Mouse (Mus musculus) limb, embryonic 15.5 days (tissue): ENCODE measurements around the gene Rdh9. TPM values are rescaled to one million over a fixed set of nuclear protein-coding genes. Genes with fewer than 3 reads are reported as not detected.
"Not testable (repeated sequence)": the region's sequence is repeated elsewhere in the genome, so short reads cannot be mapped to it uniquely, and the experiment has no call there.

Experiments
- ATAC-seq: fragments of 200-750 bp; cut with Nextera tagmentation; 2 replicates; pipeline ENCODE4 v1.8.0; 2017; ENCODE audit warnings: low read depth, moderate TSS enrichment; ENCODE audit not compliant: insufficient number of reproducible peaks, low FRiP score, low TSS enrichment
- H3K27ac ChIP-seq: fragments of 300-500 bp; sonication (generic); 2 replicates; pipeline ENCODE4 v1.5.1; 2015; ENCODE audit warnings: moderate library complexity, mild to moderate bottlenecking, inconsistent platforms
- H3K27me3 ChIP-seq: fragments of 300-500 bp; sonication (generic); 2 replicates; pipeline ENCODE4 v1.6.1; 2015; ENCODE audit warnings: inconsistent platforms
- H3K36me3 ChIP-seq: fragments of 300-500 bp; sonication (generic); 2 replicates; pipeline ENCODE4 v1.6.1; 2015; ENCODE audit warnings: inconsistent platforms
- H3K4me1 ChIP-seq: fragments of 300-500 bp; sonication (generic); 2 replicates; pipeline ENCODE4 v1.6.1; 2015; ENCODE audit warnings: inconsistent platforms
- H3K4me2 ChIP-seq: fragments of 300-500 bp; sonication (generic); 2 replicates; pipeline ENCODE4 v1.6.1; 2015; ENCODE audit warnings: mild to moderate bottlenecking, inconsistent platforms
- H3K4me3 ChIP-seq: fragments of 300-500 bp; sonication (generic); 2 replicates; pipeline ENCODE4 v1.5.1; 2015; ENCODE audit warnings: mild to moderate bottlenecking, inconsistent platforms
- H3K9ac ChIP-seq: fragments of 300-500 bp; sonication (generic); 2 replicates; pipeline ENCODE4 v1.6.1; 2015; ENCODE audit warnings: inconsistent platforms
- H3K9me3 ChIP-seq: fragments of 300-500 bp; sonication (generic); 2 replicates; pipeline ENCODE4 v1.6.1; 2016; ENCODE audit warnings: inconsistent platforms
- WGBS: fragments of 180-500 bp; shearing (Covaris S2); methylation state at CpG from one replicate; pipeline ENCODE4 v1.1.7; 2015; 5-methylcytosine and 5-hydroxymethylcytosine counted together
- polyA plus RNA-seq: library from polyadenylated mRNA; unstranded; fragments of >200 nt; fragmentation: Nextera tagmentation; extraction: Ambion mirVana; gene quantifications from 2 replicates; pipeline ENCODE4 v1.2.1, GENCODE M21; 2015

Gene Rdh9
- polyA plus RNA-seq, 1 experiment from 2014 or later = not detected

DNA sequence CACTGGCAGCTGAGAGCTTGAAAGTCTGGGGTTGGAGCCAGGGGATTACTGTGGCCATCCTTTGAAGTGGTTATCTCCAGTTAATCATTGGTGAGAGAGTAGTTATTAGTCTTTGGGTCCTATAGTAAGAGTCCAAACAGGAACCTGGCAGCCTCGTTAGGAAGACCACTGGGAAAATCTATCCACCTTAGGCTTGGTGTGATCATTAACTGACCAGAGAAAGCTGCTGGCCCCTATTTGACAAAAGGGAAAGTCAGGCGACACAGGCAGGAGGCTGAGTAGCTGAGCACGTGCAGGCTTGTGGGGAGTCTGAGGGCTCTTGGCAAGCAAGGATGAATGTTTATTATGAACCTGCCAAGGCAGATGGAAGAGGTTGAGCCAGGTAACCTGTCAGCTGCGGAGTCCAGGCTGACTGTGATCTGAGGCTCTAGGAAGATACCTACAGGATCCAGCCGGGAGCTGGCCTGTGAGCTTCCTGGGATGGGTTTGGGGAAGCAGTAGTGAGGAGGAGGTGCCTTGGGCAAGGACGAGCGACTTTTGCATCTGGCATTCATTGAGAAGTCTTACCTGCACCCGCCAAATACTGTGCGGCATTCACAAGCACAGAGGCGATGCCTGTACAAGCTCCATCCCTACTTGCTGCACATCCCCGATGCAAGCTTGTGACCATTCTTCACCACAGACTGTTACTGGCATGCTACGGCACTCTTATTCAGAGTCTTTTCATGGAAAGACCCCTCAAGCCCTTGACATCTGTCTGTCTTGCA lies 12.1 kb upstream of the Rdh9 start:
- H3K4me1 ChIP-seq = no peaks in the 10 kb centered on the region
- H3K4me2 ChIP-seq = no peak overlapping the region
- no peaks in the 10 kb centered on the region for H3K9me3 ChIP-seq
- H3K27ac ChIP-seq = no peak overlapping the region
- no peaks in the 10 kb centered on the region for H3K36me3 ChIP-seq
- H3K9ac ChIP-seq = no peak overlapping the region
- H3K27me3 ChIP-seq = no peaks in the 10 kb centered on the region
- ATAC-seq = no peak
- WGBS = 55% methylated on average over 12 of the region's 12 CpGs
- H3K4me3 ChIP-seq = no peak overlapping the region

DNA sequence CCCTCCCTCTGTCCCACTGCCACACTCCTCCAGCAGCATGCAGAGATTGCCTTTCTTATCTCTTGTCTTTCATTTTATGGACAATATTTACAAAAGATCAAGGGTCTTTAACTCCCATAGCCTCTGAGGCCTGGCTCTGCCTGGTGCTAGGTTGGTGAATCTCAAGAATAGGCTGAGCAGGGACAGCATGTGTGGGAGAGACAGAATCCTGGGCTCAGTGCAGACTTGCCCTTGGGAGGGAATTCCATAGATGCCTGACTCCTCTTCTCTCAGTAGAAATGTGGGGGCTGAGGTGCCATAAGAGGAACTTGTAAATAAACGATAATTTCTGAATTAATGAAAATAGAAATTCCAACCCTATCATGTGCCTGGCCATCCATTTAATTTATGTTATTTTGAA lies 9.6 kb upstream of the Rdh9 start:
- Histone ChIP-seq H3K4me2 (no peak overlapping the region), H3K4me3 (no peak overlapping the region), H3K9me3 (no peaks in the 10 kb centered on the region), H3K4me1 (no peaks in the 10 kb centered on the region), H3K9ac (no peak overlapping the region), H3K27ac (no peak overlapping the region), H3K36me3 (no peaks in the 10 kb centered on the region), H3K27me3 (no peaks in the 10 kb centered on the region)
- no peak for ATAC-seq
- WGBS = 66% methylated on average over 1 of the region's 1 CpGs

DNA sequence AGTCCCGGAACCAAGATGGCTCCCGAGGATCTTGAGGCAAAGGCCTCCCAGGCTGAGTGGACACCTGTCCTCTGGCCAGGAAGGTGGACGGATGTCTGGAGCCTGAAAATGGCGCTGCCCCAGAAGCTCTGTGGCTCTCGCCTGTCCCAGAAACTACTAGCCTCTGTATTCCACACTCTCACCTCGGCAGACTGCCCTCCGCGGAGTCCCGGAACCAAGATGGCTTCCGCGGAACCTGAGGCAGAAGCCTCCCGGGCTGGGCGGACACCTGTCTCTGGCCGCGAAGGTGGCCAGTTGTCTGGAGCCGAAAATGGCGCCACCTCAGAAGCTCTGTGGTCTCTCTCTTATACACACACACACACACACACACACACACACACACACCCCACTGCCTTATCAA lies 6.1 kb downstream of the Rdh9 start:
- H3K9ac ChIP-seq, H3K36me3 ChIP-seq, ATAC-seq, H3K4me3 ChIP-seq, H3K4me1 ChIP-seq, H3K27me3 ChIP-seq, H3K27ac ChIP-seq, H3K9me3 ChIP-seq, H3K4me2 ChIP-seq: not testable (repeated sequence)
- 98% methylated on average over 17 of the region's 17 CpGs for WGBS

DNA sequence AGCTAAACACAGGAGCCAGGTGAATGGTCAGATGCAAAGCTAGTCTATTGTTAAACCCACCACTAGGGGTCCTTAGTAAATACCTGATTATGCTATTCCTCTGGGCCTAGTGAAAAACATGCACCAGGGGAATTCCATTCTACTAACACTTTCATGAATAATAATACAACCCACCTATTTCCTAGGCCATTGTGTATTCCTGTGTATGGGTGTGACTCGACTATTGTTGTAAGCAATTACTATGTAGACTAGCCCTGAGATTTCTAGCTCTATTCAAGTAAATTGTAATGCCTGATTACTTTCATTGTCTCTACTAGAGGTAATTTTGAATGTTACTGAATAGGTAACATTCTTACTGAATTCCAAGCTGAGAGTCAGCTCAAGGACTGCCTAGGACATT lies 9.2 kb downstream of the Rdh9 start:
- not testable (repeated sequence) for H3K4me3 ChIP-seq, H3K9me3 ChIP-seq, ATAC-seq, H3K27me3 ChIP-seq, H3K4me1 ChIP-seq, H3K4me2 ChIP-seq, H3K36me3 ChIP-seq, H3K9ac ChIP-seq, H3K27ac ChIP-seq
- 88% methylated on average over 1 of the region's 1 CpGs for WGBS

DNA sequence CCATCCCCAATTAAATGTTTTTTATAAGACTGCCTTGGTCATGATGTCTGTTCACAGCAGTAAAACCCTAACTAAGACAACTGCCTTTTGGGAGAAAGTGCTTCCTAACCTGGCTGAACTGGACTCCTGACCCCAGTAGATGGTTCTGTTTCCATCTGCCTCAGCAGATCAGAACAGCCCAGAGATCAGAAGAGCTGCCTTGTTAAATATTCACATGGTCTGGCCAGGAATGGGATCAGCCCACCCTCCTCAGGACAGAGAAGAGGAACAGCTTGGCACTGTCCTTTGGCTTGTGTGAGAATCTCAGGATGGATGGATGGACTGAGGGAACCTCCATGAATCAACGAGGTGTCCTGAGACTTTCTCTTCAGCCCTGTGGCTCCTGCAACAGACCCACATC lies 23.1 kb downstream of the Rdh9 start:
- ATAC-seq = no peak
- Histone ChIP-seq H3K27me3 (no peaks in the 10 kb centered on the region), H3K4me2 (no peak overlapping the region), H3K36me3 (no peaks in the 10 kb centered on the region), H3K9me3 (no peaks in the 10 kb centered on the region), H3K4me1 (no peaks in the 10 kb centered on the region), H3K27ac (no peak overlapping the region), H3K4me3 (no peak overlapping the region), H3K9ac (no peak overlapping the region)
- 71% methylated on average over 1 of the region's 1 CpGs for WGBS

DNA sequence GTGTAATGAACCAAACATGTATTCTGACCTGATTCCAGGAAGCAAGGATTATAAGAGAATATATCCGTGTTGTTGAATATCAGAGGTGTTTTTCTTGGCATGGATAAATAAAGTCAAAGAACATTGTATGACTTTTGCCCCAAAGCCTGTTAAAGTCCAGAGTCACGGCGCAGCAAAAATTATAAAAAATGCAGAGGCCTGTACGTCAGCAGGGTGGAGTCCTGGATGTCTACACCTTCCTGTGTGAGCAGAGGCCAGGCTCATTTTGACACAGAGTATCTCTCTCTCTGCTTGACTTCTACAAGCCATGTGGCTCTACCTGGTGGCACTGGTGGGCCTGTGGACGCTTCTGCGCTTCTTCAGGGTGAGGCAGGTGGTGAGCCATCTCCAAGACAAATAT lies 24.7 kb downstream of the Rdh9 start, which contains the start of gene Rdh16:
Gene Rdh16, plus strand, starts transcription at position 262 of the 400 bp plus-strand sequence.
- Histone ChIP-seq H3K27me3 (no peaks in the 10 kb centered on the region), H3K4me3 (no peak within 1 kb of the TSS), H3K27ac (no peak within 1 kb of the TSS), H3K36me3 (no peaks in the 10 kb centered on the region), H3K9me3 (no peaks in the 10 kb centered on the region), H3K9ac (no peak within 1 kb of the TSS), H3K4me2 (no peak within 1 kb of the TSS), H3K4me1 (no peaks in the 10 kb centered on the region)
- WGBS = 83% methylated on average over 6 of the region's 6 CpGs
- no peak for ATAC-seq

DNA sequence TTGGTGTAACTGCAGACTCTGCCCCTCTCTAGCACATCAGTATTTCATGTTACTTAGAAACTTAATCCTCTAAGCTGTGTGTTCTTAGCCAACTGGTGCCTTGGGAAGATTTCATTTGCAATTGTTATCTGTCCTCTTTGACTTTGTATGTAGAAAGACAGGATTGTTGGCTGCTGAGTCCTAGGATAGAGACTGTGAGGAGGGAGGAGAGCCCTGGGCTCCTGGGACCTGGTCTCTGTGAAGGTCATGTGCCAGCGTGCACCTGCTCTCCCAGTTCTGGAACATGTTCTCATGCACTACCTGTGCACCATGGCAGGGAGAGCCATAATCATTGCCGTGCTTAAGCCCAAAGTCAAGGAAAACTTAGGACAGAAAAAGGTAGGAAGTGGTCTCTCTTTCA lies 25.4 kb downstream of the Rdh9 start:
- no peaks in the 10 kb centered on the region for H3K36me3 ChIP-seq
- no peak for ATAC-seq
- H3K4me1 ChIP-seq = no peaks in the 10 kb centered on the region
- H3K27me3 ChIP-seq = no peaks in the 10 kb centered on the region
- no peak overlapping the region for H3K27ac ChIP-seq
- no peak overlapping the region for H3K4me3 ChIP-seq
- H3K9me3 ChIP-seq = no peaks in the 10 kb centered on the region
- no peak overlapping the region for H3K4me2 ChIP-seq
- 76% methylated on average over 2 of the region's 2 CpGs for WGBS
- no peak overlapping the region for H3K9ac ChIP-seq

DNA sequence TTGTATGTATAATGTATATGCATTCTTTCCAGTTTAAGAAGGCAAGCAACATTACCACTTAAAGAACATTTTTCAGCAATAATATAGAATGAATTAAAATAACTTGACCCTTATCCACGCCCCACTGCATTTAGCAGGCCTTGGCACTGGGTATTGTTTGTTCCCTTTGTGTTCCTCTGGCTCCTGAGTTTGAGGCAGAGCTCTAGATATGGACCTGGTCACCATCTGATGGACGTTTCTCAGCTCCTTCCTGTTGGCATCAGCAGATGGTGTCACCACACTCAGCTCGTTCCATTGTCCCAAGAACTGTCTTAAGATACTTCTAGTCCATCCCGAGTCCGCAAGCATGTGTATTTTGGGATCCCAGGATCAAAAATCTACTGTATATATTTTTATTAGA lies 26.1 kb downstream of the Rdh9 start:
- no peak overlapping the region for H3K9ac ChIP-seq
- no peaks in the 10 kb centered on the region for H3K4me1 ChIP-seq
- no peak for ATAC-seq
- H3K36me3 ChIP-seq = no peaks in the 10 kb centered on the region
- H3K4me2 ChIP-seq = no peak overlapping the region
- WGBS = 76% methylated on average over 5 of the region's 5 CpGs
- no peak overlapping the region for H3K4me3 ChIP-seq
- no peaks in the 10 kb centered on the region for H3K9me3 ChIP-seq
- no peaks in the 10 kb centered on the region for H3K27me3 ChIP-seq
- H3K27ac ChIP-seq = no peak overlapping the region

DNA sequence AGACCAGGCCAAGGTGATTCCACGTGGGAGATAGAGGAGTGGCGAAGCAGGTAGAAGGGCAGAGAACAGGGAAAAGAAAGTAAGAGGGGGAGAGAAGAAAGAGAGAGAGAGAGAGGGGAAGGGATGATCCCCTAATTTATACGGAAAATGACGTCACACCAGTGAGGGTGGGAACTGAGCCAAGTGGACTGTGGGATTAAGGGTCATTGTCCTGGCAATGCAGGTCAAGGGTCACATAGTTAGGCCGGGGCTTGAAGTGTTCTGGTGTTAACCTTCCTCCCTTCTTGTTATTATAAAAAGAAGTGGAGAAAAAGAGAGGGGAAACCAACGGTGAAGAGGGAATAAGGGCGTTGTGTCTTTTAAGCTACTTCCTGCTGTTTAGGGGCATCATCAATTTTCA lies 28.2 kb downstream of the Rdh9 start:
- no peaks in the 10 kb centered on the region for H3K4me1 ChIP-seq
- H3K36me3 ChIP-seq = no peaks in the 10 kb centered on the region

DNA sequence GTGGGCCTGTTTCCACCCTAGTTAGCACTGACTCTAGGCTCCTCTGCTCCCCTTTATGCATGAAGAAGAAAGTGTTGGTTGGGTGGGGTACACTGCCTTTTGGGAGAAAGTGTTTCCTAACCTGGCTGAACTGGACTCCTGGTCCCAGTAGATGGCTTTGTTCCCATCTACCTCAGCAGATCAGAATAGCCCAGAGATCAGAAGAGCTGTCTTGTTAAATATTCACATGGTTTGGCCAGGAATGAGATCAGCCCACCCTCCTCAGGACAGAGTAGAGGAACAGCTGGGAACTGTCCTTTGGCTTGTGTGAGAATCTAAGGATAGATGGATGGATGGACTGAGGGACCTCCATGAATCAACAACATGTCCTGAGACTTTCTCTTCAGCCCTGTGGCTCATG lies 39.7 kb downstream of the Rdh9 start:
- no peak overlapping the region for H3K4me3 ChIP-seq
- H3K9me3 ChIP-seq = no peaks in the 10 kb centered on the region
- no peak for ATAC-seq
- H3K9ac ChIP-seq = no peak overlapping the region
- no peaks in the 10 kb centered on the region for H3K36me3 ChIP-seq
- H3K4me1 ChIP-seq = no peaks in the 10 kb centered on the region
- no peak overlapping the region for H3K4me2 ChIP-seq
- H3K27me3 ChIP-seq = no peaks in the 10 kb centered on the region
- H3K27ac ChIP-seq = no peak overlapping the region

More for the DNA sequence above, 28.2 kb downstream of the Rdh9 start:
- no peak overlapping the region for H3K4me2 ChIP-seq
- no peak overlapping the region for H3K27ac ChIP-seq
- 75% methylated on average over 7 of the region's 7 CpGs for WGBS
- H3K4me3 ChIP-seq = no peak overlapping the region
- no peaks in the 10 kb centered on the region for H3K27me3 ChIP-seq
- H3K9ac ChIP-seq = no peak overlapping the region
- H3K9me3 ChIP-seq = no peaks in the 10 kb centered on the region
- no peak for ATAC-seq

DNA sequence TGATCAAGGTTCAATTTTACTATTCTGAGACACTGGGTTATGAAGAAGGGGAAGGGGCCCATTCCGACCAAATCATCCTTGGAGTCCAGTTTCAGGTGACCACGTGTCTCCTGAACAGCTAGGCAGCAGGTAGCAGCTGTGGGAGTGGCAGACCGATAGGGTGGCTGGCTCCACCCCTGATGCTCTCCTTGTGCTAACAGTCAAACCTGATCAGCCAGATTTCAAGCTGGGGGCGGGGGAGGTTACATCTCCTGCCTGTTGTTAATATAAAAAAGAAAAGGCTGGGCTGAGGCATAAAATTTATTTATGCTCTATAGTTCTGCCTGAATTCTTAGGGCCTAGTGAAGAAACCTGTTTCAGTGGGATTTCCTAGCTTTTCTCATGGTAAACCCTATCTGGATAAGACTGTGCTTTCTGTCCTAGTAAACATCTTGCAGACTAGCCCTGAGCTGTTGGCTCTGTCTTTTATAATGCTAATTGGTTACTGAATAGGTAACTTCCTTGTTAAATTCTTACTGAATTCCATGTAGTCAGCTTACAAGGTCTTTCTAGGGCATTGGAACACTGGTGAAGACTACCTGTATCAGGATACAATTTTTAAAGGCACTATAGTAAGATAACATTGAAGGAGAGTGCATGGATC lies 41.2 kb downstream of the Rdh9 start:
- not testable (repeated sequence) for H3K4me3 ChIP-seq, H3K9ac ChIP-seq, H3K36me3 ChIP-seq, H3K27ac ChIP-seq, H3K4me1 ChIP-seq, H3K9me3 ChIP-seq, H3K27me3 ChIP-seq, ATAC-seq, H3K4me2 ChIP-seq
- 59% methylated on average over 4 of the region's 4 CpGs for WGBS

DNA sequence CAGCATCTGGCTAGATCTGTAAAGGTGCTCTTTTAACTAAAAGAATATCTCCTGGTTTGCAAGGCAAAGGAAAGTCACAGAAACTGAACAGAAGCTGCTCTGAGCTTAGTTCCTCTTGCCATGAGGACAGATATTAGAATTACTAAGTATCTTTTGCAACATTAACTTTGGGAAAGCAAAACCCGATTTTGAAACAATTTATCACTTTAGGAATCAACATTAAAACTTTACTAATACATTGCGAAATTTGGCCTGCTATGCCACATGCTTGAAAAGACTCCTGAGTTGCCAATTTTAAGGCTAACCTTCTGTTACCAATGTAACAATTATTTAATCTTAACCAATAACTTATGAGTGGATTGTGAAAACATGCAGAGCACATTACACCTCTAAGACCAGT lies 45.6 kb downstream of the Rdh9 start:
- H3K9ac ChIP-seq, H3K27ac ChIP-seq, H3K27me3 ChIP-seq, H3K9me3 ChIP-seq, ATAC-seq, H3K4me2 ChIP-seq, H3K4me3 ChIP-seq, H3K36me3 ChIP-seq, H3K4me1 ChIP-seq: not testable (repeated sequence)
- WGBS = 83% methylated on average over 2 of the region's 2 CpGs
